Mouse (Mus musculus): ENCODE results near the gene Scn8a. TPM values are rescaled to one million over a fixed set of nuclear protein-coding genes. Genes with fewer than 3 reads are reported as not detected.

Scn8a gene
- polyA plus RNA-seq, 1 experiment from 2014 or later = 11.6 TPM

- H3K4me1 ChIP-seq (ENCODE audit: control insufficient read depth, insufficient read depth, low read length) = peaks cover 48% of the 10 kb centered on the region
- peak overlapping the region; percentile 48 for H3K9ac ChIP-seq (ENCODE audit: low read length)
- DNase-seq (ENCODE audit: low spot score, missing footprints) (peak; percentile 91), ATAC-seq (ENCODE audit: low FRiP score) (peak; percentile 75)
- WGBS = 12% methylated on average over 9 of the region's 9 CpGs
- H3K27ac ChIP-seq (ENCODE audit: low read depth, low read length) = peak overlapping the region; percentile 74
- H3K36me3 ChIP-seq (ENCODE audit: control insufficient read depth, insufficient read depth, low read length) = no peaks in the 10 kb centered on the region
- H3K27me3 ChIP-seq (ENCODE audit: control insufficient read depth, insufficient read depth, low read length) = peaks cover 3% of the 10 kb centered on the region
- peak overlapping the region; percentile 2 for H3K4me2 ChIP-seq
- no peaks in the 10 kb centered on the region for H3K9me3 ChIP-seq (ENCODE audit: control insufficient read depth, low read length)
- H3K4me3 ChIP-seq (ENCODE audit: low read depth, low read length) = no peak overlapping the region
Measured at GRCm38 (mm10) chr15:101059570-101060279, 190.1 kb downstream of the Scn8a start.

GRCm38 (mm10) chr15:101060280-101060852, 190.7 kb downstream of the Scn8a start:
- Histone ChIP-seq H3K36me3 (ENCODE audit: control insufficient read depth, insufficient read depth, low read length) (no peaks in the 10 kb centered on the region), H3K27ac (ENCODE audit: low read depth, low read length) (peak overlapping the region; percentile 74), H3K4me1 (ENCODE audit: control insufficient read depth, insufficient read depth, low read length) (peaks cover 55% of the 10 kb centered on the region), H3K4me3 (ENCODE audit: low read depth, low read length) (no peak overlapping the region), H3K27me3 (ENCODE audit: control insufficient read depth, insufficient read depth, low read length) (peaks cover 2% of the 10 kb centered on the region; the same call in 1 of the 2 replicates), H3K4me2 (peak overlapping the region; percentile 2), H3K9me3 (ENCODE audit: control insufficient read depth, low read length) (no peaks in the 10 kb centered on the region), H3K9ac (ENCODE audit: low read length) (peak overlapping the region; percentile 48)
- ATAC-seq (ENCODE audit: low FRiP score) (peak; percentile 10), DNase-seq (ENCODE audit: low spot score, missing footprints) (peak; percentile 93)
- 26% methylated on average over 11 of the region's 11 CpGs for WGBS

- Histone ChIP-seq H3K4me1 (ENCODE audit: control insufficient read depth, insufficient read depth, low read length) (peaks cover 80% of the 10 kb centered on the region), H3K9me3 (ENCODE audit: control insufficient read depth, low read length) (no peaks in the 10 kb centered on the region), H3K27me3 (ENCODE audit: control insufficient read depth, insufficient read depth, low read length) (no peaks in the 10 kb centered on the region), H3K36me3 (ENCODE audit: control insufficient read depth, insufficient read depth, low read length) (no peaks in the 10 kb centered on the region), H3K27ac (ENCODE audit: low read depth, low read length) (peak overlapping the region; percentile 92), H3K4me3 (ENCODE audit: low read depth, low read length) (no peak overlapping the region), H3K4me2 (peak overlapping the region; percentile 14; the same call in 1 of the 2 replicates), H3K9ac (ENCODE audit: low read length) (peak overlapping the region; percentile 17; the same call in 1 of the 2 replicates)
- no peak for ATAC-seq (ENCODE audit: low FRiP score)
- 11% methylated on average over 6 of the region's 6 CpGs for WGBS
- DNase-seq (ENCODE audit: low spot score, missing footprints) = no peak
Measured at GRCm38 (mm10) chr15:101065069-101065468, 195.4 kb downstream of the Scn8a start.

GRCm38 (mm10) chr15:101066364-101066847, 196.7 kb downstream of the Scn8a start:
- peak overlapping the region; percentile 92 for H3K27ac ChIP-seq (ENCODE audit: low read depth, low read length)
- peaks cover 85% of the 10 kb centered on the region for H3K4me1 ChIP-seq (ENCODE audit: control insufficient read depth, insufficient read depth, low read length)
- H3K9ac ChIP-seq (ENCODE audit: low read length) = peak overlapping the region; percentile 45; the same call in 1 of the 2 replicates
- ATAC-seq (ENCODE audit: low FRiP score) (peak; percentile 66), DNase-seq (ENCODE audit: low spot score, missing footprints) (peak; percentile 92)
- WGBS = 6% methylated on average over 6 of the region's 6 CpGs
- H3K4me2 ChIP-seq = peak overlapping the region; percentile 19
- H3K9me3 ChIP-seq (ENCODE audit: control insufficient read depth, low read length) = no peaks in the 10 kb centered on the region
- H3K4me3 ChIP-seq (ENCODE audit: low read depth, low read length) = no peak overlapping the region
- H3K27me3 ChIP-seq (ENCODE audit: control insufficient read depth, insufficient read depth, low read length) = no peaks in the 10 kb centered on the region
- H3K36me3 ChIP-seq (ENCODE audit: control insufficient read depth, insufficient read depth, low read length) = no peaks in the 10 kb centered on the region

- Histone ChIP-seq H3K36me3 (ENCODE audit: control insufficient read depth, insufficient read depth, low read length) (no peaks in the 10 kb centered on the region), H3K4me2 (peak overlapping the region; percentile 23), H3K9me3 (ENCODE audit: control insufficient read depth, low read length) (no peaks in the 10 kb centered on the region), H3K4me1 (ENCODE audit: control insufficient read depth, insufficient read depth, low read length) (peaks cover 81% of the 10 kb centered on the region), H3K27me3 (ENCODE audit: control insufficient read depth, insufficient read depth, low read length) (no peaks in the 10 kb centered on the region), H3K4me3 (ENCODE audit: low read depth, low read length) (no peak overlapping the region), H3K9ac (ENCODE audit: low read length) (peak overlapping the region; percentile 45; the same call in 1 of the 2 replicates), H3K27ac (ENCODE audit: low read depth, low read length) (peak overlapping the region; percentile 92)
- ATAC-seq (ENCODE audit: low FRiP score) = peak; percentile 78
- 3% methylated on average over 7 of the region's 9 CpGs for WGBS
- peak; percentile 94 for DNase-seq (ENCODE audit: low spot score, missing footprints)
Measured at GRCm38 (mm10) chr15:101066920-101067696, 197.4 kb downstream of the Scn8a start.

- no peak overlapping the region for H3K4me3 ChIP-seq (ENCODE audit: low read depth, low read length)
- 23% methylated on average over 3 of the region's 3 CpGs for WGBS
- H3K27me3 ChIP-seq (ENCODE audit: control insufficient read depth, insufficient read depth, low read length) = no peaks in the 10 kb centered on the region
- no peak overlapping the region; the same call in 1 of the 2 replicates for H3K9ac ChIP-seq (ENCODE audit: low read length)
- peak overlapping the region; percentile 92 for H3K27ac ChIP-seq (ENCODE audit: low read depth, low read length)
- ATAC-seq (ENCODE audit: low FRiP score) (no peak), DNase-seq (ENCODE audit: low spot score, missing footprints) (no peak)
- peaks cover 71% of the 10 kb centered on the region for H3K4me1 ChIP-seq (ENCODE audit: control insufficient read depth, insufficient read depth, low read length)
- H3K9me3 ChIP-seq (ENCODE audit: control insufficient read depth, low read length) = no peaks in the 10 kb centered on the region
- no peak overlapping the region for H3K4me2 ChIP-seq
- H3K36me3 ChIP-seq (ENCODE audit: control insufficient read depth, insufficient read depth, low read length) = no peaks in the 10 kb centered on the region
Measured at GRCm38 (mm10) chr15:101068029-101068428, 198.4 kb downstream of the Scn8a start.

- Histone ChIP-seq H3K4me1 (ENCODE audit: control insufficient read depth, insufficient read depth, low read length) (peaks cover 68% of the 10 kb centered on the region), H3K4me3 (ENCODE audit: low read depth, low read length) (no peak overlapping the region), H3K4me2 (no peak overlapping the region), H3K27me3 (ENCODE audit: control insufficient read depth, insufficient read depth, low read length) (no peaks in the 10 kb centered on the region), H3K36me3 (ENCODE audit: control insufficient read depth, insufficient read depth, low read length) (no peaks in the 10 kb centered on the region), H3K27ac (ENCODE audit: low read depth, low read length) (peak overlapping the region; percentile 92; the same call in 1 of the 2 replicates), H3K9ac (ENCODE audit: low read length) (peak overlapping the region; percentile 33; the same call in 1 of the 2 replicates), H3K9me3 (ENCODE audit: control insufficient read depth, low read length) (no peaks in the 10 kb centered on the region)
- WGBS = 45% methylated on average over 4 of the region's 4 CpGs
- ATAC-seq (ENCODE audit: low FRiP score) (no peak), DNase-seq (ENCODE audit: low spot score, missing footprints) (no peak)
Measured at GRCm38 (mm10) chr15:101068671-101069070, 199.0 kb downstream of the Scn8a start.

- DNase-seq (ENCODE audit: low spot score, missing footprints) = peak; percentile 91
- Histone ChIP-seq H3K9me3 (ENCODE audit: control insufficient read depth, low read length) (no peaks in the 10 kb centered on the region), H3K36me3 (ENCODE audit: control insufficient read depth, insufficient read depth, low read length) (no peaks in the 10 kb centered on the region), H3K27me3 (ENCODE audit: control insufficient read depth, insufficient read depth, low read length) (no peaks in the 10 kb centered on the region), H3K27ac (ENCODE audit: low read depth, low read length) (no peak overlapping the region), H3K4me1 (ENCODE audit: control insufficient read depth, insufficient read depth, low read length) (peaks cover 71% of the 10 kb centered on the region), H3K4me3 (ENCODE audit: low read depth, low read length) (no peak overlapping the region), H3K9ac (ENCODE audit: low read length) (no peak overlapping the region; the same call in 1 of the 2 replicates), H3K4me2 (no peak overlapping the region)
- ATAC-seq (ENCODE audit: low FRiP score) = no peak
- WGBS = 50% methylated on average over 9 of the region's 9 CpGs
Measured at GRCm38 (mm10) chr15:101069641-101070190, 200.1 kb downstream of the Scn8a start.
